Mouse (Mus musculus) liver, adult (tissue): ENCODE measurements around the gene Ndfip2.

Experiments used
- GATA4 ChIP-seq: IDR thresholded peaks from 2 replicates; pipeline ENCODE4 v1.6.1; 2014; ENCODE audit warnings: mild to moderate bottlenecking, low read length; ENCODE audit not compliant: insufficient replicate concordance

Gene Ndfip2

DNA sequence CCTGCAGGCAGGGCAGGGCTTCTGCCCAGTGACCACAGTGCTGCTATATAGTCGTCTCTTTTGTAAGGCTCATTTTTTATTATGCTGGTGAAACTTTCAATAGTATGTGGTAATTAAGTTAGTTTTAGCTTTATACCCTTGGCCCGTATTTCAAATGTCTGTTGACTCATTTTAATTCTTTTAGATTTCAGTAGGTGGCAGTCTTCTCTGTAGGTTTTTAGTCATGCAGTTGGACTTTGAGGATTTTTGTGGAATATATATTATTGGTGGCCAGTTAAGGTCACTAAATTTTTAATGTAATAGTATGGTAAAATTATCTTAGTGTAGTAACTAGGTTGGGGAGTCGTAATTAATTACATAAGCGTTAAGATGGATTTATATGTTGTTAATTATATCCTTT, 44.3 kb downstream of the Ndfip2 start:
- no peak for TF ChIP-seq GATA4

DNA sequence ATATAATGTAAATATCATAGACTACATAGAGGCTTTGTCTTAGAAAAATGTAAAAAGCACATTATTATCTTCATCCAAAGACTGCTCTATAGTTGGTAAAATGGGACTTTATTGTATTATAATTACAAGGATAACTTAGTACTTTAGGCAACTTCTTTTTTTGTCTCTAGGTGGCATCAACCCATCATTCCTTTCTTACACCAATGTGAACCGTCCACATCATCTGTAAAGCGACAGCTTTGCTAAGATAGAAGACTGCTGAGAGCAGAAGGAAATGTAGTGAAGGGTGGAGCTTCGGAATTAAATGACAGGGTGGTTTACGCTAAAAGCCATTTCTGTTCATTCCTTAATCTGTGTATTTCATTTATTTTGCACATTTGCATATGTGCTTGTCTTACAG, 49.3 kb downstream of the Ndfip2 start:
- TF ChIP-seq GATA4: no peak

DNA sequence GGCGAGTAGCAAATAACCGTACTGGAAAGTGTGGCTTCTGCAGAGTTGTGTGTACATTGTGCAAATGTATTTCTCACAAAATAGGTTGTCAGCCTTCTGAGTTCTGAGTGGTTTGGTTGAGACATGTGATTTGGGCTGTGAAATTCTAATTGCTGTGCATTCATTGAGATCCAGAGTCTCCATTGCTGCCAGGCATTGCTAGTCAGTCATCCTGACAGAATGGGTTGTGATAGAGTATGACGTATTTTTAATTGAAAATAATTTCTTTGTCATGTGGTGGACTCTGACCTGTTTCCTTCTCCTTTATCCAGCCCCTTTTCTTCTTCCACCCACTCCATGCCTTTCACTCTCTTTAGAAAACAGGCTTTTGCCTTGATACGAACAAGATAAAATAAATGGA, 54.0 kb downstream of the Ndfip2 start:
- TF ChIP-seq GATA4: no peak

DNA sequence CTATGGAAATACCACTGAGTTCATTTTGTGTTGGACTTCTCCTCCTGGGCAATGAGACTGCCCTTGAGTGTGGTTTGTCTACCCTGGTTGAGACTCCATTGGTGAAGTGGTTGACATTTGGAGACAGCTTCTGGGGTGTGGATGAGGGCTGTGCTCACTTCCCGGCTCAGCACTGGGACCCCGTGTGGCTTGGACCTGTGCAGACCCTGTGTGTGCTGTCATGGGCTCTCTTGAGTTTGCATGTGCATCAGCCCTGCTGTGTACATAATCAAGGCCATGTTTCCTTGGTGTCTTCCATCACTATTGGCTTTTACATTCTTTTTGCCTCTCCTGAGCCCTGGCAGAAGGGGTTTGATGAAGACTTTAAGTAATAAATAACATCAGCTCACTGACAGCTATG, 54.6 kb downstream of the Ndfip2 start:
- TF ChIP-seq GATA4: no peak

DNA sequence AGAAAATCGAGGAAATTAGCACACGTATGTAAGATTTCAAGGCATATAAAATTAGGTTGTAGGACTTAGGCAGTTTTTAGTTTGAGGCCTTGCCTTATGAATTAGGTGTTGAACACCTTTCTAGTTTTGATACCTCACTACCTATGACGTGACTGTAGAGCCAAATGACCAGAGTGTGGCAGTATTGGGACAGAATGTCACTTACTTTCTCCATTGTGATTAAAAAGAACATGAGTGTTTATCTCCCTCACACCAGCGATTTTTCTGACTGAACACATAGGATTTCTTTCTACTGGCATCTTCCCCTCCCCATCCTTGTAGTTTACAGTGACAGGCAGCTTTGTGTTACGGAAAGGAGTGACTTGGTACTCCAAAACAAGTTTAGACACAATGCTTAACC, 55.5 kb downstream of the Ndfip2 start:
- TF ChIP-seq GATA4: no peak

DNA sequence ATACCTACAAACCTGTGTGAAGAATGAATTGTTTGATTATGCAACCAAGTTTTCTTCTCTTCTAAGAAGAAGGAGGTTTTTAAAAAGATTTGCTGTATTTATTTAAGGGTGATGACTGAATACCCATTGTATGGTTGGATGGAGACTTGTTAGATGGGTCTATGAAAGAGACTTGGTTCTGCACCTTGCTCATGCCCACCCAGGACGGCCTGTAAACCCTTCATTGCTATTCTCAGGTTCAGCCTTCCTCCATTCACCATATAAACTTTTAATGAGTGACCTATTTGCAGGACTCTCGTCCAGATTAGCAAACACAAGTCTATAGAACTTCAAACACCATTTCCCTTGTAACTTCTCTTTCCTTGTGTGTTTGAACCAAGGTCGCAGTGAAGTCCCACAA, 63.3 kb downstream of the Ndfip2 start:
- TF ChIP-seq GATA4: no peak

DNA sequence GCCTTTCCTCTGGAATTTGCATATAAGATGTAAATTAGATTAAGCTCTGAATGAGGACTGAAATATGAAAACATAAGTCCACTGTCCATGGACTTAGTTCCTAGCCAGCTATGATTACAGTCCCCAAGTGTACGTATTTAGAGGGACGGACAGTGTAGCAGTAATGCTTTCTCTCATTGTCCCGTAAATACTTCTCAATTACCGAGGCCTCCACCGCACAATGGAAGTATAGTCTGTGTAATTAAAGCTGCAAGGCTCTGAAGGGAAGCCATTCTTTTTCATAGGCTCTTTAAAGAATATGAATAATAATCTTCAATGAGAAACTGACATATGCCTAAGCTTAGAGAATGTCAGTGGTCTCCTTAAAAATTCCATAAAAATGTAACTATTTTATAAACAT, 64.5 kb downstream of the Ndfip2 start:
- no peak for TF ChIP-seq GATA4

DNA sequence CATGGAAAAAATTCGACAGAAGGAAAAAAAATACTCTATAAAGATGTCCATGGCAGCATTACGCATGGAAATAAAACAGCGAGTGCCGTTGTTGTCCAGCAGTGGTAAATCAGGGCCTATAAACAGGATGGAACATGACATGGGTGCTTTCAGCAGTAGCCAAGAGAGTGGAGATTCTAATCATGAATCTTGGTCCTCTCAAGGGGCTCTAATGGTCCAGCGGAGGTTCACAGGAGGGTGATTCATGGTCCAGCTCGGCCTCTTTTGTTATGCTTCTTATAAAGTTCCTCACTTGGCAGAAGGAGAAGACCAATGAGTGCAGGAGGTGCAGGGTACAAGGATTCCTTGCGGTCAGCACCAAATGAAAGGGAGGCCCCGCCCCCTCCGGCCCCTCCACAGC, 65.1 kb downstream of the Ndfip2 start:
- TF ChIP-seq GATA4: no peak

DNA sequence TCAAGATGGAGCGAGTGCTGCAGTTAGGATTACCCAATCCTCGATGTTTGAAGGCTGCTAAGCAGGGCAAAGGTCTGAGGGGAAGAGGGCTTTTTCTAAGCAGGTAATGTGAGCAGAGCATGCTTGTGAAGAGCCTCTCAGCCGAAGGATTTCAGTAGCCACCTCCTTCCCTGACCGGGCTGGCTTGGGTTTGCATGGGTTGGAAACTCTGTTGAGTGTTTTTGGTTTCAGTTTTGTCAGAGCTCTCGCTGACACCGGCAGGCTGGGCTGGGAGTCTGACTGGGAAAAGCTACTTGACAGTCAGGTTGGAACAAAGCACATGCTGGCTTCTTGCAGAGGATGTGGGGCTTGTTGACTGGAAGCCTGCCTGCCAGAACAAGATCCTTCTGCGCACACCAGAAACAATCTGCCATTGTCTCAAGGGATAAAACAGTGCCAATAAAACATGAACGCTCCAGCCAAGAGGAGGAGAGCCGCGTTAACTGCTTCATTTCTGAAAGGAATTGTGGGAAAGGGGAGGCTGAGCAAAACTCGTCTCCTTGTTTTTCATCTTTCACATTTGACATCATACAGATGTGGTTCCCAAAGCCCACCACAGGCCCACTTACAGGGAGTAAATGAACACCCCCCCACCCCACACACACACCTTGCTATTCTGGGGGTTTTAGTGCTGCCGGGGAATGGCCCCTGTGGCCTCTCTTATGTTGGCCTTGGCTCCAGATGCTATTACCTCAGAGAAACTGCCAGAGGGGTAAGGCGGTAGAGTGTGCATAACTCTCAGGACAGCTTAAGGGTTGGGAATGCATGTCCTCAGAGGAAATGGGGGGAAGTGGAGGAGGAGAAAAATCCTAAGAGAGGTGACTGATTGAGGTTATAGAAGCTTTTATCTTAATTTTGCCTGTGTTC, 70.3 kb downstream of the Ndfip2 start:
- TF ChIP-seq GATA4: no peak

DNA sequence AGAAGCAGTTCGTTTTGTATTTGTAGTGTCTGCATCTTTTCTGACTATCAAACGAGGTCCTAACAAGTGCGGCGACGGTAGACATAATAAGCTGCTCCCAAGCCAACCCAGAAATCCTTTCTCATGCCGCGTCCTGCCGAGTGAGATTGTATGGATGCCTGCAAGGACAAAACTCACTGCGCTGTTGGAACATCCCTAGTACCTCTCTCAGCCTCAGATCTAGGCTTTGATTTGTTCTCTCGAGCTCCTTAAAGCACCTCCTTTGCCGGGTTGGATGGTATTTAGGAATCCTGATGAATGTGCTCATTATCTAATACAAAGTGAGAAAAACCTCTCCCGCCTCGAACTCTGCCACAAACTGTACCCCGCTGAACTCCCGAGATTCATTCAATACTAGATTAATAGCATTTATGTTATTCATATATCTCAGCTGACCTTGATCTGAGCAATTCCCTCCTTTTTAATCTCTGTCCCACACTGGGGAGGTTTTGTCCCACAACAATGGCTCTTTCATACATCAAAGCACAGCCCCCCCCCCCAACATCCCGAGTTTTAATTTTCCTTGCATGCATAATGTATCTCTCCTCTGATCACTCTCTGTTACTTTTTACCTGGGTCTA, 75.2 kb downstream of the Ndfip2 start:
- TF ChIP-seq GATA4: no peak

DNA sequence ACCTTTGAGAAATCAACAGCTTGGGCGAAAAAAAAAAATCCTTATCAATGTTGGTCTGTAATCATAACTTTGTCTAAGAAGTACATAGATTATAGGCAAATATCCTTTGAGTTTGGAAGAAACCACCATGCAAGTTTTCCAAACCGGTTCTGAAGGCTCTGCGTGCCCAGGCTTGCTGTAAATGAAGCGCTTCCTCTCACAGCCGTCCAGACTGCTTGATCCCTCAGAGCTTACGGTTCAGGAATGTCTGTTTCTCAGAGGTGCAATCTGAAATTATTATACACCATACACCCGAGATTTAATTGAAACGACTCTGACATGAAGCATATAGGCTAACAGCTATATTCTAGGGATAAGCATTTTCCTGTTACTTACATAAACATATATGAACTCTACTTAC, 83.4 kb downstream of the Ndfip2 start:
- TF ChIP-seq GATA4: no peak

DNA sequence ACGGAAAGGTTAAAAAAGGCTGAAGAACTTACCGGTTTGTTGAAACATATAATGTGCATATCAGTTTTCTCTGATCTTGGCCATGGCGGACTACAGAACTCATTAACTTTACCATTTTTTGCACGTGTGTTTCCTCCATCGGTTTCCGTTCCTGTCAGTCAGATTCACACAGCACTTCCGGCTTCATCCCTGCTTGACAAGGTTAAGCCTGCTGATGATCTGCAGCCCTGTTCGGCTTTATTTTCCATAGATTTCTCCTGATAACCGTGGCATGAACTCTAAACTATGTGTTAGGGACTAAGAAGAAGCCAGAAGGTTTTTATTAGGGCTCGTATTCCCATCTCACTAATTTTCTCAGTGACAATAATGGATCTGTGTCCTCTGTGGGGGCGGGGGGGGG, 95.7 kb downstream of the Ndfip2 start:
- TF ChIP-seq GATA4: no peak
